Mouse (Mus musculus) lung, postnatal 10 days (tissue): ENCODE results near the gene Gcnt7.

Experiments
- DNase-seq: peaks from one replicate; pipeline ENCODE4 v3.0.0; 2021

The Gcnt7 gene

DNA sequence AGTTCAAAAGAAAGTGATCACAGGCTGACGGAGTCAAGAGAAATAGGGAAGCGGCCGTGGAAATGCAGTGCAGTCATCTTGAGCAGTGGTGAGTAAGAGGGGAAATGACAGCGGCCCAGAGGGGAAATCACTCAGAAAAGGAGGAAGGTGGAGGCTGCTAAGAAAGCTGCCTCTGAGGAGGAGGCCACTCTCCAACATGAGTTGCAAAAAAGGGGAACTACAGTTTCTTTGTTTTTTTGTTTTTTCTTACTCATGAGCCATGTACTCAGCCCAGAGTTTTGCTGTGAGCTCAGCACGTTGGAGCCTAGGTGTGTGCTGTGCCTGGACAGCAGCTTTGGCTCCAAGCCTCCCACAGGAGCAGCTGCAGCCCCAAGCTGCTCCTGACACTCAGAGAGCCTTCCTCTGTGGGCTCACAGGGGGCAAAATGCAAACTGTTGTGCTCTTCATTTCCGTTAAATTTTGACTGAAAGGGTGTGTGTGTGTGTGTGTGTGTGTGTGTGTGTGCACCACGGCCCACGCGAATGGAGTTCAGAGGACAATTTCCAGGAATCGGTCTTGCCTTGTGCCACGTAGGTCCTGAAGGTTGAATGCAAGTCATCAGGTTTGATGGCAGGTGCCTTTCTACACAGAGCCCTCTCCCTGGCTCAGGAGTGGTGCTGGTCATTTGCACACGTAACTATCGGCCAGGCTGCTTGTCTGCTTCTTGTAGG lies 57.1 kb downstream of the Gcnt7 start:
- DNase-seq: peak; percentile 25
